Mouse (Mus musculus): Measurements from ENCODE around the gene Aldh3b2. TPM values are rescaled to one million over a fixed set of nuclear protein-coding genes. Genes with fewer than 3 reads are reported as not detected.
"Not testable (repeated sequence)": the region's sequence is repeated elsewhere in the genome, so short reads cannot be mapped to it uniquely, and the experiment has no call there.

Gene Aldh3b2
- polyA plus RNA-seq, 1 experiment = 0.36 TPM

DNA sequence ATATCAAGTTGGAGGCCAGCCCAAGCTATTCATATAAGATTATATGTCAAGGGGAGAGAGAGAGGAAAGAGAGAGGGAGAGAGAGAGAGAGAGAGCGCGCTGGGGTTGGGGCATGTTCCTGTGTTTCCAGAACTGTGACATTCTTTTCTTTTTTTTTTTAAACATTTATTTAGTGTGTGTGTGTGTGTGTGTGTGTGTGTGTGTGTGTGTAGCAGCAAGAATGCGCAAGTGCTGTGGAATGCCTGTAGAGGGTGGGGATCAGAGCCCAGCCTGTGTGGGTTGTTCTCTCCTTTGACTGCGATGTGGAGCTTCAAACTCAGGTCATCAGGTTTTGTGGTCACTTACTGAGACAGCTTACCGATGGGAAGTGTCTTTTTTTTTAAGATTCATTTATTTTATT lies 11.9 kb upstream of the Aldh3b2 start:
- peaks cover 7% of the 10 kb centered on the region; the same call in 1 of the 2 replicates for H3K4me1 ChIP-seq (ENCODE audit: control insufficient read depth, insufficient read depth, low read length)
- TF ChIP-seq CTCF (IDR thresholded peaks at IDR 0.05; ENCODE audit: borderline replicate concordance, insufficient read depth, low read depth, low read length) = no peak
- TF ChIP-seq POLR2A (IDR thresholded peaks at IDR 0.05; ENCODE audit: borderline replicate concordance, insufficient read depth, low read length) = no peak
- DNase-seq = no peak
- H3K4me3 ChIP-seq (replicated peaks; ENCODE audit: insufficient read depth, low read depth, low read length) = no peak overlapping the region
- no peaks in the 10 kb centered on the region for H3K27me3 ChIP-seq (ENCODE audit: control insufficient read depth, insufficient read depth, low read length)
- H3K27ac ChIP-seq (ENCODE audit: insufficient read depth, low read length) = no peak overlapping the region
- WGBS = 91% methylated on average over 5 of the region's 5 CpGs

DNA sequence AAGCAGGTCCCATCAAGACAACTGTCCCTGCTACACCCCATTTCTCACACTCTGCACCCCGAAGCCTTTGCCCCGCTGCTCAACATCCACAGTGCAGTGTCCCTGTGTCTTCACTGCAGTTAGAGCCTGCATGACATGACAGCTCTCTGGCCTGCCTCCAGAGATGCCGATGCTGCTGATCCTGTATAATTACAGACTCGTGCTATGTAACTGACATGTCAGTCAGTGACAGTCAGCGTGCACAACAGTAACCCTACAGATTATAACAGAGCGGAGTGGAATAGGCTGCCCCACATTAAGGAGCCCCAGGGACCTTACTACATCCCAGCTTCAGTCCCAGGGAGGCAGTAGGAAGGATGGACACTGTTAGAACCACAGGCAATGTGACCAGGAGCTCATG lies 10.3 kb upstream of the Aldh3b2 start:
- H3K27me3 ChIP-seq (ENCODE audit: control insufficient read depth, insufficient read depth, low read length); H3K4me3 ChIP-seq (replicated peaks; ENCODE audit: insufficient read depth, low read depth, low read length); DNase-seq; H3K27ac ChIP-seq (ENCODE audit: insufficient read depth, low read length); H3K4me1 ChIP-seq (ENCODE audit: control insufficient read depth, insufficient read depth, low read length): not testable (repeated sequence)
- WGBS = 40% methylated on average over 6 of the region's 6 CpGs

DNA sequence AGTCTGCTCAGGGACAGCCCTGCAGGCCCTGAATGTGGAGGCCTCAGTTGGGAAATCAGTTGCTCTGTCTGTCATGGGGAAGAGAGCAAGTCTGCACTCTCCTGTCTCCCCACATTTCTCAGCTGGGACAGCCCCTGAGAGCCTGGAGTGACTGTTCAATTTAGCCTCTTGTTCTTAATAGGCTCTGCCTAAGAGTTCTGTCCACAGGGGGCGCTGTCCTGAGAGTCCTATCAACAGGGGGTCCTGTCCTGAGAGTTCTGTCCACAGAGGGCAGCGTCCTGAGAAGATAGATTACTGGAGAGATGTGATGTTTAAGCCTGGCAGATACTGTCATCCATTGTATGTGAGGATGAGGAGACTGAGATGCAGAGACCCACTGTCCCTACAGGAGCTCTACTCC lies 9.7 kb upstream of the Aldh3b2 start:
- WGBS = 27% methylated on average over 2 of the region's 2 CpGs
- Histone ChIP-seq H3K27ac (ENCODE audit: insufficient read depth, low read length) (no peak overlapping the region), H3K4me3 (replicated peaks; ENCODE audit: insufficient read depth, low read depth, low read length) (no peak overlapping the region), H3K4me1 (ENCODE audit: control insufficient read depth, insufficient read depth, low read length) (0 out of 2 replicates have a peak, but pooled peaks cover 4% of the 10 kb centered on the region), H3K27me3 (ENCODE audit: control insufficient read depth, insufficient read depth, low read length) (no peaks in the 10 kb centered on the region)
- no peak for DNase-seq
- no peak for TF ChIP-seq POLR2A (IDR thresholded peaks at IDR 0.05; ENCODE audit: borderline replicate concordance, insufficient read depth, low read length)
- TF ChIP-seq CTCF (IDR thresholded peaks at IDR 0.05; ENCODE audit: borderline replicate concordance, insufficient read depth, low read depth, low read length) = no peak

DNA sequence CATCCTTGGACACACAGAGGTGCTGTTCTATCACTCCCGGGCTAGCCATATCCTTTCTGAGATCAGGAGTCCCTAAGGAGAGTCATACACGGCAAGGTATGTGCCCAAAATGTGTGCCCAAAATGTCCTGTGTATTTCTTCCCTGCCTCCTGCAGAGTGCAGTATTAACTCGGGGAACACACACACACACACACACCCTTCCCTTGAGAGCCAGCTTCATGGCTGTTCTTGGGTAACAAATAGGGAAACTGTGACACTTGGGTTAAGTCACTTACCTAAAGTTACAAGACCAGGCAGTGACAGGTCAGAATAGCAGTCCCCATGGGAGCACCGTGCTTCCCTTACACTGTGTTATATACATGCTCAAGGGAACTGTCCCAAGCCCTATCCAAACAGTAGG lies 8.1 kb upstream of the Aldh3b2 start:
- Histone ChIP-seq H3K27ac (ENCODE audit: insufficient read depth, low read length) (no peak overlapping the region), H3K27me3 (ENCODE audit: control insufficient read depth, insufficient read depth, low read length) (no peaks in the 10 kb centered on the region), H3K4me3 (replicated peaks; ENCODE audit: insufficient read depth, low read depth, low read length) (no peak overlapping the region), H3K4me1 (ENCODE audit: control insufficient read depth, insufficient read depth, low read length) (no peaks in the 10 kb centered on the region)
- DNase-seq = no peak
- TF ChIP-seq CTCF (IDR thresholded peaks at IDR 0.05; ENCODE audit: borderline replicate concordance, insufficient read depth, low read depth, low read length) = no peak
- no peak for TF ChIP-seq POLR2A (IDR thresholded peaks at IDR 0.05; ENCODE audit: borderline replicate concordance, insufficient read depth, low read length)
- 66% methylated on average over 4 of the region's 4 CpGs for WGBS

DNA sequence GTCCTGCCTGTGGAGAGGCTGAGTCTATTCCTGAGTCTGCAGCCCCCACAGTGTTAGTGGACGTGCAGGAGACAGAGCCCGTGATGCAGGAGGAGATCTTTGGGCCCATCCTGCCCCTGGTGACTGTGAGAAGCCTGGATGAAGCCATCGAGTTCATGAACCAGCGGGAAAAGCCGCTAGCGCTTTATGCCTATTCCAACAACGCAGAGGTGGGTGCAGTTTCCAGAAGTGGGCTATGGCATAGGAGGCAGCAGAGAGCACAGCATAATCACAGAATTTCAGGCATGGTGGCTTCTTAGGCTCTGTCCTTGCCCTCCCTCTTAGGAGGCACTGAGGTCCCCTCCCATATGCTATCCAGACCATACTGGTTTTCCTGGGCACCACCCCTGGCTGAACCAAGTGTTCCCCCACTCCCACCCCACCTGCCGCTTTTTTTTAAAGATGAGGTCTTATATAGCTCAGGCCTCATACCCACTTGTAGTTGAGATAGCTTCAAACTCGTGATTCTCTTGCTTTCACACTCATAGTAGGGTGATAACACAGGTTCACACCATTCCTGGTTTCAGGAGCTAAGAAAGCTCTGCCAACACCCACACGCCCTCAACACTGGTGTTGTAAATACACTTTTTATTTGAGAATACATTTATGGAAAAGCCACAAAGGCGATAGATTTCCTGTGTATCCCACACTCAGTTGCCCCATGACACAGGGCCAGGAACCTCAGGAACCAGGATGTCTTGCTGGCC lies 5.6 kb upstream of the Aldh3b2 start:
- no peak for TF ChIP-seq CTCF (IDR thresholded peaks at IDR 0.05; ENCODE audit: borderline replicate concordance, insufficient read depth, low read depth, low read length)
- no peak for TF ChIP-seq POLR2A (IDR thresholded peaks at IDR 0.05; ENCODE audit: borderline replicate concordance, insufficient read depth, low read length)
- Histone ChIP-seq H3K4me3 (replicated peaks; ENCODE audit: insufficient read depth, low read depth, low read length) (no peak overlapping the region), H3K27ac (ENCODE audit: insufficient read depth, low read length) (no peak overlapping the region), H3K4me1 (ENCODE audit: control insufficient read depth, insufficient read depth, low read length) (no peaks in the 10 kb centered on the region), H3K27me3 (ENCODE audit: control insufficient read depth, insufficient read depth, low read length) (no peaks in the 10 kb centered on the region)
- 61% methylated on average over 11 of the region's 11 CpGs for WGBS
- no peak for DNase-seq

DNA sequence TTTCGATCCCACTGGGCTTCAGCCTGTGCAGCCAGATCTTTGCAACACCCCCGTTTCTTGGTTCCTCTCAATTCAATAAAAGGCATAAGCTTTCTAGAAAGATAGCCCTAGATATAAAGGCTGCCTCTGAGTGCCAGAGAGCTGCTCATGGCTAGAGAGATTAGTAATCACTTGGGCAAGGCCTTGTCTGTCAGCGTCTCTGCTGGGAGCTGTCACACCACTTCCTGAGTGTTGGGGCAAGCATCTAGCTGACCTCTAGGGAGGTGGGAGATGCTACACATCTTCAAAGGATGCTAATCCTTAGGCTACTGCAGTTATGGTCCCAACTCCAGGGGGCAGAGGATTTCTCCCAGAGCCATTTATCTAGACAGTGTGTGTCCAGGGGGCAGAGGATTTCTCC lies 4.9 kb upstream of the Aldh3b2 start:
- WGBS = 80% methylated on average over 3 of the region's 3 CpGs
- H3K27me3 ChIP-seq (ENCODE audit: control insufficient read depth, insufficient read depth, low read length) = no peaks in the 10 kb centered on the region
- no peak overlapping the region for H3K4me3 ChIP-seq (replicated peaks; ENCODE audit: insufficient read depth, low read depth, low read length)
- TF ChIP-seq CTCF (IDR thresholded peaks at IDR 0.05; ENCODE audit: borderline replicate concordance, insufficient read depth, low read depth, low read length) = no peak
- TF ChIP-seq POLR2A (IDR thresholded peaks at IDR 0.05; ENCODE audit: borderline replicate concordance, insufficient read depth, low read length) = no peak
- no peak for DNase-seq
- no peak overlapping the region for H3K27ac ChIP-seq (ENCODE audit: insufficient read depth, low read length)
- no peaks in the 10 kb centered on the region for H3K4me1 ChIP-seq (ENCODE audit: control insufficient read depth, insufficient read depth, low read length)

DNA sequence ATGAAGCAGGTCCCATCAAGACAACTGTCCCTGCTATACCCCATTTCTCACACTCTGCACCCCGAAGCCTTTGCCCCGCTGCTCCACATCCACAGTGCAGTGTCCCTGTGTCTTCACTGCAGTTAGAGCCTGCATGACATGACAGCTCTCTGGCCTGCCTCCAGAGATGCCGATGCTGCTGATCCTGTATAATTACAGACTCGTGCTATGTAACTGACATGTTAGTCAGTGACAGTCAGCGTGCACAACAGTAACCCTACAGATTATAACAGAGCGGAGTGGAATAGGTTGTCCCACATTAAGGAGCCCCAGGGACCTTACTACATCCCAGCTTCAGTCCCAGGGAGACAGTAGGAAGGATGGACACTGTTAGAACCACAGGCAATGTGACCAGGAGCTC lies 2.5 kb downstream of the Aldh3b2 start:
- not testable (repeated sequence) for H3K4me1 ChIP-seq (ENCODE audit: control insufficient read depth, insufficient read depth, low read length); H3K27me3 ChIP-seq (ENCODE audit: control insufficient read depth, insufficient read depth, low read length); DNase-seq; H3K4me3 ChIP-seq (replicated peaks; ENCODE audit: insufficient read depth, low read depth, low read length); H3K27ac ChIP-seq (ENCODE audit: insufficient read depth, low read length)
- 57% methylated on average over 6 of the region's 6 CpGs for WGBS

DNA sequence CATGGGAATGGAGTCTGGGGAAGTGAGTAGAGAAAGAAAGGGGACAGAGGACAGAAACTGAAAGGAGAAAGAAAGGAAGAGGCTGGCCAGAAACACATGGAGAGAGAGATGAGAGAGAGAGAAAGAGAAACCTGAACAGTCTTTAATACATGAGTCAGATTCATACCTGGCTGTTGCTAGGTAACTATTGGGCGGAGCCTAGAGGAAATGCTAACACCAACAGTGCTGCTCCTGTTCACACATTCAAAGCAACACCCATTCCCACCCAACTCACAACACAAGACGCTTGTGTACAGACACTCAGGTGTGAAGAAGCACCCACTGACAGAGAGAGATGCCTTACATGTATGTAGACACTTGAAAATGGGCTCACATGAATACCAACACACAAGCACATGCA lies 3.7 kb downstream of the Aldh3b2 start:
- DNase-seq = no peak
- Histone ChIP-seq H3K4me3 (replicated peaks; ENCODE audit: insufficient read depth, low read depth, low read length) (no peak overlapping the region), H3K27ac (ENCODE audit: insufficient read depth, low read length) (no peak overlapping the region), H3K4me1 (ENCODE audit: control insufficient read depth, insufficient read depth, low read length) (no peaks in the 10 kb centered on the region), H3K27me3 (ENCODE audit: control insufficient read depth, insufficient read depth, low read length) (no peaks in the 10 kb centered on the region)
- TF ChIP-seq POLR2A (IDR thresholded peaks at IDR 0.05; ENCODE audit: borderline replicate concordance, insufficient read depth, low read length) (no peak), CTCF (IDR thresholded peaks at IDR 0.05; ENCODE audit: borderline replicate concordance, insufficient read depth, low read depth, low read length) (no peak)
- WGBS = 88% methylated on average over 2 of the region's 2 CpGs

Data from cerebellum, adult 2 months (tissue).